Mouse (Mus musculus) testis, adult 2 months (tissue): ENCODE measurements around the gene Cacna1d. TPM values are rescaled to one million over a fixed set of nuclear protein-coding genes. Genes with fewer than 3 reads are reported as not detected.

Experiments
- H3K27ac ChIP-seq: fragments of 200-500 bp; 2 replicates; pipeline ENCODE4 v1.5.1; 2012; ENCODE audit warnings: low read depth, low read length; ENCODE audit not compliant: control insufficient read depth, insufficient read depth
- H3K27me3 ChIP-seq: fragments of 200-500 bp; 2 replicates; pipeline ENCODE4 v1.6.1; 2012; ENCODE audit warnings: mild to moderate bottlenecking, low read length, moderate library complexity; ENCODE audit not compliant: control insufficient read depth, insufficient read depth
- H3K36me3 ChIP-seq: fragments of 200-500 bp; 2 replicates; pipeline ENCODE4 v1.6.1; 2012; ENCODE audit warnings: mild to moderate bottlenecking, low read length; ENCODE audit not compliant: control insufficient read depth, insufficient read depth
- H3K4me1 ChIP-seq: fragments of 200-500 bp; 2 replicates; pipeline ENCODE4 v1.6.1; 2012; ENCODE audit warnings: low read length; ENCODE audit not compliant: control insufficient read depth, insufficient read depth
- H3K4me3 ChIP-seq: fragments of 200-500 bp; 2 replicates; pipeline ENCODE4 v1.5.1; 2012; ENCODE audit warnings: low read depth, mild to moderate bottlenecking, low read length, moderate library complexity, mixed read lengths; ENCODE audit not compliant: control insufficient read depth
- CTCF ChIP-seq: fragments of 200-500 bp; IDR thresholded peaks from 2 replicates; pipeline ENCODE4 v1.5.1; 2012; ENCODE audit warnings: low read depth, mild to moderate bottlenecking, inconsistent platforms, low read length, moderate library complexity; ENCODE audit not compliant: control insufficient read depth, insufficient read depth, insufficient replicate concordance
- POLR2A ChIP-seq: fragments of 200-500 bp; IDR thresholded peaks from 2 replicates; pipeline ENCODE4 v1.6.1; 2012; ENCODE audit warnings: low read depth, mild to moderate bottlenecking, inconsistent platforms, low read length, moderate library complexity; ENCODE audit not compliant: control insufficient read depth
- polyA plus RNA-seq: library from polyadenylated mRNA; depleted of rRNA; stranded (reverse); fragments of >200 nt; gene quantifications from 2 replicates; pipeline ENCODE4 v1.2.3, GENCODE M21; 2012

Cacna1d gene
- polyA plus RNA-seq, 1 experiment, result 8.9 TPM

- Histone ChIP-seq H3K4me1 (peaks cover 13% of the 10 kb centered on the region), H3K4me3 (no peak overlapping the region), H3K27me3 (no peaks in the 10 kb centered on the region), H3K36me3 (no peaks in the 10 kb centered on the region), H3K27ac (no peak overlapping the region)
- TF ChIP-seq POLR2A, result no peak
- no peak for TF ChIP-seq CTCF
These were observed 61.2 kb downstream of the Cacna1d start for GRCm38 (mm10) chr14:30430026-30430425.

DNA sequence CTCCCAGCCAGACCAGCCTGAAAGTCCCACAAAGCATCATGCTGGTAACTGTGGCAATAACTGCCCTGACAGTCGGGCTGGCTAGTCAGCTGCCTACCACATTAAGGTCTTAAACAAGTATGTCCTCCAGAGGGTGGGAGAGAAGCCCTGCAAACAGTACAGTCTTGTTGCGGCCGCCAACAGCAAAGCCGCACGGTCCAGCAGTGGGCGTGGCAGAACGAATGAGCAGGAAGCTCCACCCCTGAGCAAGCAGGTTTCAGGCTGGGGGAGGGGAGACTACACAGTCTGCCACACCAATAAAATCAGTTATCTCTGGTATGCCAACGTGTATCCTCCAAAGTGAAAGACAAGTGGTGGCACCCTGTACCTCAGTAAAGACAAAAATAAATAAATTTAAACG, 61.6 kb downstream of the Cacna1d start:
- Histone ChIP-seq H3K4me3 (no peak overlapping the region), H3K27ac (no peak overlapping the region), H3K27me3 (no peaks in the 10 kb centered on the region), H3K4me1 (peaks cover 13% of the 10 kb centered on the region), H3K36me3 (no peaks in the 10 kb centered on the region)
- TF ChIP-seq CTCF (no peak), POLR2A (no peak)

GRCm38 (mm10) chr14:30428757-30429156, 62.5 kb downstream of the Cacna1d start:
- H3K4me3 ChIP-seq, result no peak overlapping the region
- H3K27me3 ChIP-seq, result no peaks in the 10 kb centered on the region
- no peak for TF ChIP-seq POLR2A
- no peak for TF ChIP-seq CTCF
- H3K4me1 ChIP-seq, result peaks cover 13% of the 10 kb centered on the region
- no peak overlapping the region for H3K27ac ChIP-seq
- no peaks in the 10 kb centered on the region for H3K36me3 ChIP-seq

GRCm38 (mm10) chr14:30425876-30426275, 65.4 kb downstream of the Cacna1d start:
- Histone ChIP-seq H3K4me3 (no peak overlapping the region), H3K27me3 (no peaks in the 10 kb centered on the region), H3K4me1 (peaks cover 13% of the 10 kb centered on the region), H3K36me3 (no peaks in the 10 kb centered on the region), H3K27ac (no peak overlapping the region)
- TF ChIP-seq POLR2A, result no peak
- TF ChIP-seq CTCF, result no peak

GRCm38 (mm10) chr14:30425175-30425574, 66.1 kb downstream of the Cacna1d start:
- no peaks in the 10 kb centered on the region for H3K27me3 ChIP-seq
- TF ChIP-seq CTCF (no peak), POLR2A (no peak)
- no peaks in the 10 kb centered on the region for H3K36me3 ChIP-seq
- no peak overlapping the region for H3K4me3 ChIP-seq
- peaks cover 9% of the 10 kb centered on the region for H3K4me1 ChIP-seq
- no peak overlapping the region for H3K27ac ChIP-seq

DNA sequence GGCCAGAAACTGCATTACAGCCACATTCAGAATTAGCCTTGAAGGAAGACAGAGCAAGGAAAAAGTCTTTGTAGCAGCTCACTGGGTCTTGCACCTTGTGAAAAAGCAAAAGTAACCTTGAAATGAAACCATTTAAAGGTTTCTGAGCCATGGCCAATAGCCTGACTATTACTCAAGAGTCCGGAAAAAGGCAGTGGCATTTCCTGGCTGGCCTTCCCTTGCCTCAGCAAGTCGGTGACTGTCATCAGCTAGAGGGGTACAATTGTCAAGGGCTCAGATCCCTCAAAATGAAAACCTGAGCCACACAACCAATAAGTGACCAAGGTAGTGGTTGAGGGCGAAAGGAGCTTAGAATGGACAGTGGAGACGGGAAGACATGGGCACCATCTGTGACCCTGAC, 66.6 kb downstream of the Cacna1d start:
- no peaks in the 10 kb centered on the region for H3K27me3 ChIP-seq
- peaks cover 5% of the 10 kb centered on the region for H3K4me1 ChIP-seq
- no peak overlapping the region for H3K27ac ChIP-seq
- H3K4me3 ChIP-seq, result no peak overlapping the region
- TF ChIP-seq CTCF (no peak), POLR2A (no peak)
- H3K36me3 ChIP-seq, result no peaks in the 10 kb centered on the region

- Histone ChIP-seq H3K27me3 (no peaks in the 10 kb centered on the region), H3K4me3 (no peak overlapping the region), H3K4me1 (no peaks in the 10 kb centered on the region), H3K36me3 (no peaks in the 10 kb centered on the region), H3K27ac (no peak overlapping the region)
- TF ChIP-seq POLR2A, result no peak
- TF ChIP-seq CTCF, result no peak
These were observed 68.7 kb downstream of the Cacna1d start for GRCm38 (mm10) chr14:30422376-30423140.
